Mouse (Mus musculus): ENCODE measurements at regions not wholly inside any gene's neighbourhood (a gene's known extent, or its start where the extent isn't known, plus 50 kb on each side); places are given as distances from the start of the nearest gene placed in this dataset.
"Not testable (repeated sequence)": the region's sequence is repeated elsewhere in the genome, so short reads cannot be mapped to it uniquely, and the experiment has no call there.

- 0 out of 2 replicates have a peak overlapping the region, but pooled peaks have one; percentile 25 for H3K9ac ChIP-seq (ENCODE audit: low read depth, low read length)
- H3K4me1 ChIP-seq (ENCODE audit: control insufficient read depth, insufficient read depth, low read length), result no peaks in the 10 kb centered on the region
- H3K4me2 ChIP-seq (ENCODE audit: low read depth, low read length), result peak overlapping the region; percentile 33
- no peak overlapping the region for H3K27ac ChIP-seq (replicated peaks; ENCODE audit: low read depth, low read length)
- ATAC-seq (ENCODE audit: low read depth) (peak; percentile 91), DNase-seq (ENCODE audit: low spot score) (peak; percentile 76)
- H3K36me3 ChIP-seq (ENCODE audit: control insufficient read depth, insufficient read depth, low read length), result no peaks in the 10 kb centered on the region
- no peaks in the 10 kb centered on the region for H3K9me3 ChIP-seq (ENCODE audit: control insufficient read depth, low read length)
- 9% methylated on average over 7 of the region's 7 CpGs for WGBS
- peak overlapping the region; percentile 16; the same call in 1 of the 2 replicates for H3K4me3 ChIP-seq (ENCODE audit: low read depth, low read length)
- H3K27me3 ChIP-seq (replicated peaks; ENCODE audit: control insufficient read depth, insufficient read depth, low read length), result no peaks in the 10 kb centered on the region
These were observed 1111.4 kb downstream of the H2al1n start for GRCm38 (mm10) chrX:15322207-15322839.

- Histone ChIP-seq H3K4me1 (ENCODE audit: control insufficient read depth, insufficient read depth, low read length) (no peaks in the 10 kb centered on the region), H3K9me3 (ENCODE audit: control insufficient read depth, low read length) (no peaks in the 10 kb centered on the region), H3K4me2 (ENCODE audit: low read depth, low read length) (no peak overlapping the region), H3K9ac (ENCODE audit: low read depth, low read length) (no peak overlapping the region), H3K36me3 (ENCODE audit: control insufficient read depth, insufficient read depth, low read length) (no peaks in the 10 kb centered on the region), H3K27me3 (replicated peaks; ENCODE audit: control insufficient read depth, insufficient read depth, low read length) (no peaks in the 10 kb centered on the region), H3K27ac (replicated peaks; ENCODE audit: low read depth, low read length) (no peak overlapping the region), H3K4me3 (ENCODE audit: low read depth, low read length) (no peak overlapping the region)
- DNase-seq (ENCODE audit: low spot score), result no peak
- 35% methylated on average over 5 of the region's 5 CpGs for WGBS
- ATAC-seq (ENCODE audit: low read depth), result no peak
These were observed 1112.0 kb downstream of the H2al1n start for GRCm38 (mm10) chrX:15322958-15323357.

GRCm38 (mm10) chrX:15365135-15365534 is 1154.2 kb downstream of the H2al1n start:
- H3K4me2 ChIP-seq (ENCODE audit: low read depth, low read length); H3K27ac ChIP-seq (replicated peaks; ENCODE audit: low read depth, low read length); H3K9me3 ChIP-seq (ENCODE audit: control insufficient read depth, low read length); DNase-seq (ENCODE audit: low spot score); H3K9ac ChIP-seq (ENCODE audit: low read depth, low read length); H3K27me3 ChIP-seq (replicated peaks; ENCODE audit: control insufficient read depth, insufficient read depth, low read length); H3K4me1 ChIP-seq (ENCODE audit: control insufficient read depth, insufficient read depth, low read length); H3K4me3 ChIP-seq (ENCODE audit: low read depth, low read length); H3K36me3 ChIP-seq (ENCODE audit: control insufficient read depth, insufficient read depth, low read length): not testable (repeated sequence)
- 79% methylated on average over 6 of the region's 6 CpGs for WGBS
- ATAC-seq (ENCODE audit: low read depth), result 0 out of 2 replicates have a peak, but pooled peaks have one; percentile 53
